Mouse (Mus musculus) bone marrow macrophage, adult 2 months (primary cell): ENCODE results near the gene Ccdc88a.

ENCODE experiments used
- CTCF ChIP-seq: IDR thresholded peaks from 2 replicates; pipeline ENCODE4 v1.5.1; 2012; ENCODE audit warnings: low read depth, mild to moderate bottlenecking, low read length, moderate library complexity
- POLR2A ChIP-seq: IDR thresholded peaks from 2 replicates; pipeline ENCODE4 v1.6.1; 2012; ENCODE audit warnings: mild to moderate bottlenecking, low read depth, low read length, borderline replicate concordance

DNA sequence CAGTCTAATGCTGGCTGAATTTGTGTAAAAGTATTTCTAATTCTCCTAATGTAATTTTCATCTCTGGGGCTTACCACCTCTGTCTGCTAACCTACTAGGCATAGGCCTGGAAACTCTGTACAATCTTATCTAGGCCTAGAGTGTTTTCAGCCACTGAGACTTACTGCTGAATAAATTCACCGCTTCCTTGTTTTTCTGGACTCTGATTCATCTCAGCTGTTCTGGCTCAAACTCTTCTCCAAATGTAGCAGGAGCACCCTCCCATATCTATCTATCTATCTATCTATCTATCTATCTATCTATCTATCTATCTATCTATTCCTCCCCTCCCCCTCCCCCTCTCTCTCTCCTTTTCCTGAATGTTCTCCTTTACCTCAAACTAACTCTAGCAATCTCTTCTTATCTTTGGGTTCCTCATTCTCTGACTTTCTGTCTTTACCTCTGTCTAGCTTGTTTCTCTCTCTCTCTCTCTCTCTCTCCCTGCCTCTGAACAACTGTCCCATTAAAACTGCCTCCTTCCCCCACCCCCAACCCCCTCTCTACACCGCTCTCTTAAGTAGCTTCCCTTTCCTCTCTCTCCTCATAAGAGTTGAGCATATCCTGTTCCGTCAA lies 21.8 kb downstream of the Ccdc88a start:
- TF ChIP-seq CTCF, result no peak
- no peak for TF ChIP-seq POLR2A
